Mouse (Mus musculus): Measurements from ENCODE around the gene Pate2.

- TF ChIP-seq ZNF384 (IDR thresholded peaks at IDR 0.05; ENCODE audit: low read depth, low read length) (no peak), MAFK (IDR thresholded peaks at IDR 0.05; ENCODE audit: insufficient read depth, low read depth, low read length) (no peak)
Observed at GRCm38 (mm10) chr9:35587674-35588073, 17.6 kb downstream of the Pate2 start.

All from ES-E14 (cell line).